Mouse (Mus musculus): ENCODE measurements at regions not wholly inside any gene's neighbourhood (a gene's known extent, or its start where the extent isn't known, plus 50 kb on each side); places are given as distances from the start of the nearest gene placed in this dataset.
"Not testable (repeated sequence)": the region's sequence is repeated elsewhere in the genome, so short reads cannot be mapped to it uniquely, and the experiment has no call there.

- ATAC-seq (replicated peaks; ENCODE audit: insufficient number of reproducible peaks, low FRiP score, low TSS enrichment, poor library complexity, severe bottlenecking), result not testable (repeated sequence)
These were observed 322.4 kb upstream of the Igfbp7 start for GRCm38 (mm10) chr5:77730286-77730685.

GRCm38 (mm10) chr5:77681592-77681991 lies 273.8 kb upstream of the Igfbp7 start:
- no peak for ATAC-seq (replicated peaks; ENCODE audit: insufficient number of reproducible peaks, low FRiP score, low TSS enrichment, poor library complexity, severe bottlenecking)

GRCm38 (mm10) chr5:77672073-77672924 lies 264.5 kb upstream of the Igfbp7 start:
- ATAC-seq (replicated peaks; ENCODE audit: insufficient number of reproducible peaks, low FRiP score, low TSS enrichment, poor library complexity, severe bottlenecking), result no peak

GRCm38 (mm10) chr5:77663096-77663495 lies 255.3 kb upstream of the Igfbp7 start:
- no peak for ATAC-seq (replicated peaks; ENCODE audit: insufficient number of reproducible peaks, low FRiP score, low TSS enrichment, poor library complexity, severe bottlenecking)

GRCm38 (mm10) chr5:77659016-77659415 lies 251.2 kb upstream of the Igfbp7 start:
- no peak for ATAC-seq (replicated peaks; ENCODE audit: insufficient number of reproducible peaks, low FRiP score, low TSS enrichment, poor library complexity, severe bottlenecking)

- ATAC-seq (replicated peaks; ENCODE audit: insufficient number of reproducible peaks, low FRiP score, low TSS enrichment, poor library complexity, severe bottlenecking), result no peak
These were observed 236.8 kb upstream of the Igfbp7 start for GRCm38 (mm10) chr5:77644651-77645050.

- ATAC-seq (replicated peaks; ENCODE audit: insufficient number of reproducible peaks, low FRiP score, low TSS enrichment, poor library complexity, severe bottlenecking), result no peak
These were observed 212.6 kb upstream of the Igfbp7 start for GRCm38 (mm10) chr5:77620402-77620801.

GRCm38 (mm10) chr5:77610496-77610895 lies 202.7 kb upstream of the Igfbp7 start:
- ATAC-seq (replicated peaks; ENCODE audit: insufficient number of reproducible peaks, low FRiP score, low TSS enrichment, poor library complexity, severe bottlenecking), result no peak

- ATAC-seq (replicated peaks; ENCODE audit: insufficient number of reproducible peaks, low FRiP score, low TSS enrichment, poor library complexity, severe bottlenecking), result no peak
These were observed 186.9 kb upstream of the Igfbp7 start for GRCm38 (mm10) chr5:77594719-77595118.

GRCm38 (mm10) chr5:77589252-77589651 lies 181.4 kb upstream of the Igfbp7 start:
- no peak for ATAC-seq (replicated peaks; ENCODE audit: insufficient number of reproducible peaks, low FRiP score, low TSS enrichment, poor library complexity, severe bottlenecking)

- no peak for ATAC-seq (replicated peaks; ENCODE audit: insufficient number of reproducible peaks, low FRiP score, low TSS enrichment, poor library complexity, severe bottlenecking)
These were observed 173.9 kb upstream of the Igfbp7 start for GRCm38 (mm10) chr5:77581702-77582101.

GRCm38 (mm10) chr5:77581106-77581638 lies 173.3 kb upstream of the Igfbp7 start:
- ATAC-seq (replicated peaks; ENCODE audit: insufficient number of reproducible peaks, low FRiP score, low TSS enrichment, poor library complexity, severe bottlenecking), result no peak

- no peak for ATAC-seq (replicated peaks; ENCODE audit: insufficient number of reproducible peaks, low FRiP score, low TSS enrichment, poor library complexity, severe bottlenecking)
These were observed 172.2 kb upstream of the Igfbp7 start for GRCm38 (mm10) chr5:77579826-77580745.

- no peak for ATAC-seq (replicated peaks; ENCODE audit: insufficient number of reproducible peaks, low FRiP score, low TSS enrichment, poor library complexity, severe bottlenecking)
These were observed 169.0 kb upstream of the Igfbp7 start for GRCm38 (mm10) chr5:77576881-77577280.

GRCm38 (mm10) chr5:77575780-77576179 lies 167.9 kb upstream of the Igfbp7 start:
- ATAC-seq (replicated peaks; ENCODE audit: insufficient number of reproducible peaks, low FRiP score, low TSS enrichment, poor library complexity, severe bottlenecking), result no peak

- no peak for ATAC-seq (replicated peaks; ENCODE audit: insufficient number of reproducible peaks, low FRiP score, low TSS enrichment, poor library complexity, severe bottlenecking)
These were observed 162.5 kb upstream of the Igfbp7 start for GRCm38 (mm10) chr5:77570364-77570763.

GRCm38 (mm10) chr5:77568121-77568520 lies 160.3 kb upstream of the Igfbp7 start:
- no peak for ATAC-seq (replicated peaks; ENCODE audit: insufficient number of reproducible peaks, low FRiP score, low TSS enrichment, poor library complexity, severe bottlenecking)

GRCm38 (mm10) chr5:77552580-77552979 lies 144.7 kb upstream of the Igfbp7 start:
- ATAC-seq (replicated peaks; ENCODE audit: insufficient number of reproducible peaks, low FRiP score, low TSS enrichment, poor library complexity, severe bottlenecking), result no peak

- ATAC-seq (replicated peaks; ENCODE audit: insufficient number of reproducible peaks, low FRiP score, low TSS enrichment, poor library complexity, severe bottlenecking), result no peak
These were observed 144.2 kb upstream of the Igfbp7 start for GRCm38 (mm10) chr5:77552081-77552480.
